Mouse (Mus musculus): ENCODE data around the gene Stxbp1.

Stxbp1 gene

DNA sequence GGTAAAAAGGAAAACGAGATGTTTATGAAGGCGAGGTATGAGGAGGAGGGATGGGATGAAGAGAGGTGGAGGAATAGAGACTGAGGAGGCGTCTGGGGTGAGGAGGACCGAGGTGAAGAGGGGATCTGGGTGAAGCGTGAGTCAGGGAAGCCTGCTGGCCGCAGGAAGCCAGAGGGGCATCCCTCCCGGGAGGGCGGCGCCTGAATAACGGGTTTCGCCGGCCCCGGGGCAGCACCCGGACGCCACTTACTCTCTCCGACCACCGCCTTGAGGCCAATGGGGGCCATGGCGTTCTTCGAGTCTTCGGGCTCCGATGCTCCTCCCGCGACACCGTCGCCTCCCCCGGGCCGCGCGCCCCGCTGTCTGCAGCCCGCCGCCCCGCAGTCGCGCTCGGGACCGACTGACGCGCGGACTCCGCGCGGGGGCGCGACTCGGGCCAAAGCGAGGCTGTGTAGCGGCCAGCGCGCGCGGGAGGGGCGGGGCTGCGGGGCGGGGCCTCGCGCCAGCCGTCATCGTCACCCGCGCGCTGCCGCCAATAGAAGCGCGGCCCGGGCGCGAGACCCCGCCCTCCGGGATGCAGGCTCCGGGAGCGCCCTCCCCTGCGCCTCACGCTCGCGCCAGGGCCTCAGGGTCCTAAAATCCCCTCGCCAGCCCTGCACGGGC, at the start of gene Stxbp1:
Gene Stxbp1 (minus strand): TSS at position 441 of the 663 bp plus-strand sequence.
- in situ Hi-C loops (cut with MboI, MseI), result no loop called here

DNA sequence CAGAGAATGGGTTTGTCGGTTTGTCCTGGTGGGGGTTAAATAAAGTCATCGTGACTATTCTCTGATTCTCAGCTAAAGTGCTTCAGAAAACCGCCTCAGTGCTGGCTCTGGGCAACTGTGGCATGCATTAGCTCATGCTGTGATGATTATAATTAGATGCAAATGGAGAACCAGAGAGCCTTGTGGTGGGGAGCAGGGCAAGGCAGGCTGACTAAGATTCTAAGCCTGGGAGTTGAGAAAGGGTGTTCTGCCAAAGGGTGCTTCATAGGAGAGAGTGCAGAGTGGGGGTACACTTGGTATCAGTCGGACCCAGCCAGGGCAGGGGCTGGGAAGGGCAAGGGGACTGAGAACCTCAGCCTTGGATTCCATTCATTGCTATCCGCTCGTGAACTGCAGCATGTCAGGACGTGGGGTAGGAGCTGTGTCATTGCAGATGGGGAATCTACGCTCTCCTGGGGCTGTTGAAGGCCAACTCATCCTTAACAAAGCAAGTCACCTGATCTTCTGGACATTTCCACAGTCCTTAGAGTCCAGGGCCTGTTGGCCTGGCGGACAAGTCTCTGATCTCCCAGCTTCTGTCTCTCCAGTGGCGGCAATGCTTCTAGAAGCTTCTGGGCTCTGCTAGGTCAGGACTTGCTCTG, 49.6 kb upstream of the Stxbp1 start:
- in situ Hi-C loops (cut with MboI, MseI), result no loop called here

DNA sequence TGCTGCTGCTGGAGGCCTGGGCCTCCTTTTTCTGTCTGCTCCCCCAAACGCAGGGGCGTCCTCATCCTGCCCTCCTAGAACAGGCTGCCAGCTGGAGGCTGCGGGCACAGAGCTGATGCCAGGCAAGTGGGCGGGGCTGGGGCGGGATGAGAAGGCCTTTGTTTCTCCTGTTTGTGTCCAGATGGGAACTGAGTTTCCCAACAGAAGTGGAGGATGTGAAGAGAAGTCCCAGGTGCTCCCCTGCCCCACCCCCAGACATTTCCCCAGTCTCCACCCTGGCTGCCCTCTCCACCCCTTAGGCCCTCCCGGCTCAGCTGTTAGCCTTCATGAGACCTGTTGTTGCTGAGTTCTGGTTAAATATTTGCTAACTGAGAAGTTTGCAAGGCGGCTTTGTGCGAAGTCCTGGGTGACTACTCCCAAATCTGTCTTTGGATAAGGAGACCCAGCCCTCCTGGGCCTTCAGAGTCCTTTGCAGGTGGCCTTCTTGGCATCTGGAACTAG, 48.6 kb upstream of the Stxbp1 start:
- in situ Hi-C loops (cut with MboI, MseI), result no loop called here

DNA sequence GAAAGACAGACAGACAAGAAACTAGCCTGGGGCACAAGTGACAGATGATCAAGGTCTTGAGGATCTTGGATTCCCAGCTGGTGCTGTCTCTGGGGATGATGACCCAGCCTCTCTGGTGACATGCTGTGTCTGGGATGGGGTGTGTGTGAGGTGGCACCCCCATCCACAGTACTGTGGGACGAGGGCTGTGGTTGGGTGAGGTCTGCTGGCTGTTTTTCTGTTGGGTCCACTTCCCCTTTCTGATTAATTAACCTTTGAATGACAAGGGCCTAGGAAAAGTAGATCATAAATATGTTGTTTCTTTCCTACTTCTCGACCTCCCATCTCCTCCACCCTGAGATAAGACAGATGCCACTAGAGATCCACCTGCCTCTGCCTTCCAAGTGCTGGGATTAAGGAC, 47.1 kb upstream of the Stxbp1 start:
- in situ Hi-C loops (cut with MboI, MseI), result no loop called here

DNA sequence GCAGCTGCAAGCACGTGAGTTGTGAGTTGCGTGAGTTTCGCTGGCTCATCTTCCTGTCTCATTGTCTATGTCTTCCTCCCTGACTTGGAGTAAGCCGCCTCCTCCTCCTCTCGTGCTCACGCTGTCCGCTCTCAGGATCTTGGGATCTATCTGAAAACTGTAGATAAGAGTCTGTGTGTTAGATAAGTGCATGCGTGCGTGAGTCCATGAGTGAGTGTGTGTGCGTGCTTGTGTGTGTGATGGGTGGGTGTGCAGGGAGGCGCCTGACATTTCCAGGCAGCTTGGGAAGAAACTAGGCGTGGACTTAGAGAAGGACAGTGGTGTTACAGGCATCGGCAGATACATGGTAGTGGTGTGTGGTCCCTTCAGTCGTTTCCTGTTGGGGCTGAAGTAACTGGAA, 45.4 kb upstream of the Stxbp1 start:
- in situ Hi-C loops (cut with MboI, MseI), result no loop called here

DNA sequence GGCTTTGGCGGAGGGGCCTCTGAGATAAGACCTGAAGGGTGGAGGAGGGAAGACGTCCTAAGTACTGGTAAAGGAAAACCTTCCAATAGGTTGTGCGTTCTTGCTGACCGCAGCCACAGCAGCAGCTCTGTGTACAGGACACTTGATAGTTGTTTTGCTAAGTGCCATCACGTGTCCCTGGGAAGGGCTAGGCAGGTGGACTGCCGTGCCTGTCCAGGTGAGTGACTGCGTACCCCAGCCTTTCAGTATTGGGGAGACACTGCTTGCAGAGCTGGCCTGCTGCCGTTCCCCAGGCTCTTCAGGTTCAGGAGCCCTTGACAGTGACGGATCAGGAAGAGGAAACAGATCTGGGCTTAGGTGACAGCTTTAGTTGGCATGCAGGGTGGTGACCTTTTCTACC, 44.2 kb upstream of the Stxbp1 start:
- in situ Hi-C loops (cut with MboI, MseI), result no loop called here

DNA sequence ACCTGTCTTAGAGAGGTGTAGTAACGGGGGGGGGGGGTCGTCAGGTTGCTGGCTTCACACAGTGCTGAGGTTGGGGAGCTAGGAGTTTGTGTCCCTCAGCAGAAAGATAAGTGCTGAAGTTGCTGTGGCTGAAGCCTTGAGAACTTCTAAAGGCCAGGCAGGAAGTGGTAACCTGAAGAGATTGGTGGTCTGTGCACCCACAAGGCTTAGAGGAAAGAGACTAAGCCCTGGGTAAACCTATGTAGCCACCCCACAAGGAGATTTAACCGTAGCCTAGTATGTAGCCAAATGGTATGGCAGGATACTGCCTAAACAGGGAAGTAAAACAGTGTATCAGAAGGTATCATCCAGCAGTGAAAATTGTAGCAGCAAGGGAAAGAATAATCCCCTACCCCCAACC, 43.2 kb upstream of the Stxbp1 start:
- in situ Hi-C loops (cut with MboI, MseI), result no loop called here

DNA sequence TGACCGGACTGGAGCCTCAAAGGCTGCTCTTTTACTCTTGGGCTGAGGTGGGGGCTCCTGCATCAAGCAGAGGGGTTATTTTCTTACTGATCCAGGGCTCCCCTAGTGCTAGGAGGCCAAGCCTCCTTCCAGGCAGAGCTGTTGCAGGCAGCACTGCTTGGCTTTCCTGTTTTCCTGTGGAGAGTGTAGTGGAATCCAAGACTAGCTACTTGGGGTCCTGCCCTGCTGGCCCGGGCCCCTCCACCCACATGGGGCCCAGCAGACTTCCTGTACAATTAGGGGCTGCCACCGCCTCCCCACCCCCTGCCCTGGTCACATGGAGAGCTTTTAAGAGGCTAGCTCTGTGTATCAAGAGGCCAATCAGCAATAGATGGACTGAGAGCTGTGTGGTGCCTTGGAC, 41.5 kb upstream of the Stxbp1 start:
- in situ Hi-C loops (cut with MboI, MseI), result loop anchor here (5.0 kb wide), 1 partner anchor 34 kb away; no protein-coding TSS in a partner anchor

DNA sequence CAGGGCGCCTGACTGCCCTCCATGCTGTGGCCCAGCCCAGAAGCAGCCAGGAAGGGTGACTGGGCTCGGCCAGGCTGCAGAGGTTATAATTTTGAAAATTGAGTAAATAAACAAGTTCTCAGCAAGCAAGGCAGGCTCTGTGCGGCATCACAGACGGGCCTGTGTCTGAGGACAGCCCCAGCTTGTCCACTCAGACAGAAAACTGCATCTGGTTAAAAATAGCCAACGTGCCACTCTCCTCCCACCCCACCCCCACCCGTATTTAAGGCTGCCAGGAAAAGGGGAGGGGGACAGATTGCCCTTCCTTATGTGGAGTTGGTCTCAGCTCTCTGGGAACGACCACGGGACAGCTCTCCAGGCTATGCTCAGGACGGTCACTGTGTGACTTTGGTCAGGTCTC, 41.0 kb upstream of the Stxbp1 start:
- in situ Hi-C loops (cut with MboI, MseI), result loop anchor here (5.0 kb wide), 1 partner anchor 34 kb away; no protein-coding TSS in a partner anchor

DNA sequence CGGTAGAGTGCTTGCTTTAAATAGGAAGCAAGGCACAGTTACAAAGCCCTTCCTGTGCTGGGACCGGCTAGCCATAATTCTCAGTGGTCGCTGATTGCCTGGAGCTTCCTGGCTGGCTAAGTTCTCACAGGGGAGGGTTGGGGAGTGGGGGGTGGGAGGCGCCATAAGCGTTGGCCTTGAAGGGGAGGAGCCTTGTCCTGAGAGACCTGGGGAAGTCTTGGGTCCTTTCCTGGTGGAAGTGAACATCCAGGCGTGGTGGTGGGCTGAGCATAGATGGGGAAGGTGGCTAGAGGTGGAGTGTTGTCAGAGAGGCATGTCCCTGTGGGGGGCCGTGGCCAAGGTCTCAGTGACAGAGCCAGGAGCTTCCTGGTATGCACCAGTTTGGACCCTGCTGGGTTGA, 37.7 kb upstream of the Stxbp1 start:
- in situ Hi-C loops (cut with MboI, MseI), result loop anchor here (5.0 kb wide), 1 partner anchor 38 kb away; no protein-coding TSS in a partner anchor

DNA sequence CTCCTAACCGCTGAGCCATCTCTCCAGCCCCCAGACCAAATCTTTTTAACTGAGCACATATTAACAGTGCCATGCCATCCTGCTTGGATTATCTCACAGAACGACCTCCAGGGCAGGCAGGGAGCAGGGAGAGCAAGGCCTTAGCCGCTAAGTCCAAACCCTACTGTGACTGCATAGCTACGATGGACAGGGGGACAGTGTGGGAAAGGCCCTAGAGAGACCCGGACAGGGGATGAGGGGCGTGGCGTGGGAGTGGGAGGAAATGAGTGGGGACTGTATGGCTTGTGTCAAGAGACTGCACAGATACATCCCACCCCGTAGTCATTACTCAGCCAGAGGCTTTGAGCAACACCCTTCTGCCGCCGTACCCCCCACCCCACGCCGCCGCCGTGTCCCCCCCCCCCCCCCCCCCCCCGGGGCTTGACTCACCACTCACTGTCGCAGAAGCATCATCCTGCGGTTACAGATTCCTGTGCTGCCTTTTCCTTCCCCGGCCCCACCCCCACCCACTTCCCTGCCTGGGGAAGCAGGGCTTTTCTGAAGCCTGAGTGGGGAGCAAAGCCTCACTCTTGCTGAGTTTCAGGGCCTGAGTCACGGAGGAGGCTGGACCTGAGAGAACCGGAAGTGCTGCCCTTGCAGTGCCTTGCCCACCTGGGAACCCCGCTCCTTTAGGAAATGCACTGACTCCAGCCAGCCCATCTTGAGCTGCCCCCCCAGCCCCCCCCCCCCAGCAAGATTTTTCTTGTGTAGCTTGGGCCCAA, 35.4 kb upstream of the Stxbp1 start:
- in situ Hi-C loops (cut with MboI, MseI), result no loop called here

DNA sequence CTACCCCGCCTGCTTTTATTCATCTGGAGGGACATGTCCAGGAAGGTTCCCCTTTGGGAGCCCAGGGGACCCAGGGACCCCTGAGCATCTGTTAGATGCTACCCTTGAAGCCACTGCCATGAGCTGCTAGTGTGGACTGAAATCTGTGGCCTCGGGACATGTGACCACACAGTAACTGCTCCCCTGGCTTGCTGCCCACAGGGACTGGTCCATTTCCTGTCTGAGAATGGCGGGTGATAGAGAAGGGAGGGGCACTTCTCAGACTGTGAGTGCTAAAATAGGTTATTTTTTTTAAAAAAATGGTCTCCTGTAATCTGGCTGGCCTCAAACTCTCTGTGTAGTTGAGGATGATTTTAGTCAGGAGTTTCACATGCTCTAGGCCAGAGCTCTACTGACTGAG, 34.7 kb upstream of the Stxbp1 start:
- in situ Hi-C loops (cut with MboI, MseI), result no loop called here

DNA sequence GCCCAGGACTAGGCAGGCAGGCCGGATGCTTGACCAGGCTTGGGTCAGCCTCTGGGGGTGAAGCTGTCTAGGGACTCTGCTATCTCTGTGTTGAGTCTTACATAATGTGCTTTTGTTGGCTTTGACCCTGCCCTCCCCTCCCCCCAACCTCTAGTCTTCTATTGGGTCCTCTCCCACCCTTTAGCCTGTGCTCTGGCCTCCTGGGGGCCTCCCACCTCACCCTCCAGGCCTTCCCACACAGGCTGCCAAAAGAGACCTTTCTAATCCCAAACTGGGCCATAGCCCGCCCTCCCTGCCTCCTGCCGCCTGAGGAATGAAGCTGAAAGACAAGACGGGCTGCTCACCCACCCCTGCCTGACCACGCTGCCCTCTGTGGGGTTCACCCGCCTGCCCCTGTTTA, 34.0 kb upstream of the Stxbp1 start:
- in situ Hi-C loops (cut with MboI, MseI), result no loop called here

DNA sequence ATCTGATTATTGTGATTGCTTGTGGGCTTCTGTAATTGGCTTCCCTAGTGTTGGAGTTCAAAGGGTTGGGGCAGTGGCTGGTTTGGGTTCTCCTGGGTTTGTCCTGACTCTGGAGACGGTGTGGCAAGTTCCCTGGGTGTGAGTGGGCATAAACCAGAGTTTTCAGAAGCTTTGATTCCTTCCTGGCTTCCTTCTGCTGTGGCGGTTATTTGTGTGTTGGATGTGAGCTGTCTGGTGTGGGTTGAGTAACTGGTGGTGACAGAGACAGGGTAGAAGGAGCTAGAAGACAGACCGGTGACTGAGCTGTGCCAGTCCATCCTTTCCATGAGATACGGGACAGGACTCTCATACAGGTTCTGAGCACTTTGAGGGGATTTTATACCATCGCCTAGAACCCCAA, 32.5 kb upstream of the Stxbp1 start:
- in situ Hi-C loops (cut with MboI, MseI), result no loop called here

DNA sequence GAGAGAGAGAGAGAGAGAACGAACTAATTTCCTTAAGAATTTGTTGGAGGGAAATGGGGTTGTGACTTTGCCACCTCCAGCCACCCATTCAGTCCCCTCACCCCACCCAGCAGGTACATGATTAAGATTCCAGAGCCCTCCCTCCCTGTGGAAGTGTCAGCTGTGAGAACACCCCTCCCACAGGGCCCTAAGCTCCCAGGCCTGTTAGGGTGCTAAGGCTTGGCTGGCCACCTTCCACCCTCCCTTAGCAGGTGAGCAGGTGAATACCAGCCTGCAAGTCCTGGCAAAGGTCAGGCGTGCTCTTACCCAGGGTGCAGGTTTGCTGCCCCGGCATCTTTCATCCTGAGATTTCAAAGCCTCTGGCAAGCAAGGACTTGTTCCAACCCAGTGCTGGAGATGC, 31.4 kb upstream of the Stxbp1 start:
- in situ Hi-C loops (cut with MboI, MseI), result no loop called here

DNA sequence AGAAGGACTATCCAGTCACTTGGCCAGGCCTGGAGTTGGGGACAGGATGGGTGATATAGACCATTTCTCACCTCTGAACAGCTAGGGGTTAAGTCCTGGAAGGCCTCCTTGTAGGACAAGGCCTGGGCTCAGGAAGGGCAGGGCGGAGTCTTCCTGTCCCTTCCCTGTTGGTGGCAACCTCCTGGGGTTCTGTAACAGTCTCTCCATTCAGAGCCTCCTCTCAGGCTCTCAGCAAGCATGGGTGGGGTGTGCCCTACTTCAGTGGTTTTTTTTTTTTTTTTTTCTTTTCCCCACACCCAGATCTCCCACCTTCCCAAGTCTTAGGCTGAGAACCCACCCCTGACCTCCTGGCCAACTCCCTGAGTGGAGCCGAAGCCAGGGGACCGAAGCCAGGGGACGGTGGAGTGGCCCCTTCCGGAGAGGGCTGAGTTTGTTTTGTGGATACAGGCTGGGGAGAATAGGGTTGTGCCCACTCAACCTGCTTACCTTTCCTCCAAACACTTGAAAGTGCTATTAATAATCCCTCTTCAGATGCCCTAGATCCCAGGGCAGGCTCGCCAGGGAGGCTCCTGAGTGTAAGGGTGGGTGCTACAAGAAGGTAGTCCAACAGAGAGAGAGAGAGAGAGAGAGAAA, 30.8 kb upstream of the Stxbp1 start:
- in situ Hi-C loops (cut with MboI, MseI), result no loop called here

DNA sequence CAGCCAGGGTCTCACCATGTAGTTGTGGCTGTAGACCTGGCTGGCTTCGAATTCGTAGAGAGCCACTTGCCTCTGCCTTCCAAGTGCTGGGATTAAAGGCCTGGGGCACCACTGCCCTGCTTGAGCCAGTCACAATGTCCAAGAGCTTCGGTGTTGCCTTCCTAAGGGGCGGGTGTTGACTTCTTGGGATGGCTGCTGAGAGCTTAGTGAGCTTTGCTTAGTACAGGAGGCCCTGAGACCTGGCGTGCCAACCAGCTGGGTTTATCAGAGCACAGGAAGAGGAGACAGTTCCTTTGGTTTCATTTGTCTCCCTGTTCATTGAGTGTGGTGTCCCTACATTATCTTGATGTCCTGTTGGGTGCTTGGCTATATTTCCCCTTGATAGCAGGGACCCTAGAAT, 30.3 kb upstream of the Stxbp1 start:
- in situ Hi-C loops (cut with MboI, MseI), result no loop called here

DNA sequence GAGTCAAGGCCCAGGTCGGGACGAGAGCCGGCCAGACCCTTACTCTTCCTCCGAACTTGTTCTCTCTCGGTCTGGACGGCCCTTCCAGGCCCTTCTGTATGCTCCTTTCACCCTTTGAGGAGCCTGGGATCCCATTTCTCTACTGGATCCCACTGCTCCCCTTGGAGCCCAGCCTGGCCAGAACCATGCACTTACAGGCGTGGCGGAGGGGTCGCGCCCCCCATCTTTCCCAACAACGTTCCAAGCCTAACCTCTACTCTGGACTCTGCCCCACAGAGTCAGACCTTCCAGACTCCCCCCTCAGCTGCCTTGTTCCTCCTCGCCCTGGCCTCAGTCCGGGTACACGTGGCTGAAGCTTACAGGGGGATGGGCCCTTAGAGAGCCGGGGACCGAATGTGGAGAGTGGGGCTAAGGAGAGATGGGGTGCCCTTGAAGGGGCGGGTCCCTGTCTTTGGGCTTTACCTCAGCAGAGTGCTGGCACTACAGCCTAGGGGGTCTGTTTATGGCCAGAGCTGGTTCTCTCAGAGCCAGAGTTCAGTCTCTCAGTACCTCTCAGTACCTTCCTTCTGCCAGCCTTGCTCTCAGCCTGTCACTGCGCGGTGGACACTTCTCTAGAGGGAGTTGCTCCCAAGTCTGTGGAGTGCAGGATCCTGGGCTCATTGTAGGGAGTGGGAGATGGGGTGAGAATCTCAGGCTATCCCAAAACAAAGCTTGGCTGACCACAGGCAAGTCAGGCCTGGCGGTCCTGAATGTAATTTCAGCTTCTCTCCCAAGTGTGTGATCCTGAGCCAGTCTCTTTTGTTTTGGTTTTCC, 29.7 kb upstream of the Stxbp1 start:
- in situ Hi-C loops (cut with MboI, MseI), result no loop called here

DNA sequence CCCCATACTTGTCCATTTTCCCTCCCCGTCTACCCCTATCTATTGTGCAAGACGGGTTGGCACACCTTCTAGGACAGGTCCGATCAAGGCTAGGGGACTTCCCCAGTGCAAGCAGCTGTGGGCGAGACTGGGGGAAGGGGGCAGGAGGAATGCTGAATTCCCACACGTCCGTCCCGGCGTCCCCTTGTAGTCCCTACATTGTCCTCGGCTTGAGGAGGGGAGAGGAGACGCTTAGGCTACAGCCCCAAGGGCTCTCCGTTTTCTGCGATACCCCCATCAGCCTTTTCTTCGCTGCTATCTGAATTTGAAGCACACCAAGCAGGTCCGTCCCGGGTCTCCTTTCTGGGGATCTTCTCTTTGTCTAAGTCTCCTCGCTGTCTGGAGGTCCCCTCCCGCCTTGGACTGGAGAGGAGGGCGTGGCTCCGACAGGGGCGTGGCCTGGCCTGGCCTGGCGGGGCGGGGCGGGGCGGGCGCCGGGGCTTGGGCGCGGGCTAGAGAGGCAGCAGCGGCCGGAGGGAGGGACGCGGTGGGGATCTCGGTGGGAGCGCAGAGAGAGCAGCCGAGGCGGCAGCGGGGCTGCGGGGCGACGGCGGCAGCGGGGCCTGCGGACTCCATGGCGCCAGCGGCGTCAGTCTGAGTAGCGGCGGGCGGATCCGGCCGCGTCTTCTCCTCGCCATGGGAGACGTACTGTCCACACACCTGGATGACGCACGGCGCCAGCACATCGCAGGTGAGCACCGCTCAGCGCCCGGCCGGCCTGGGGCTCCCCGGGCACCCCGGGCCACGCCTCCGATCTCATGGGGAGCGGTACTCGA, 28.8 kb upstream of the Stxbp1 start, which contains the start of gene Fam129b:
Gene Fam129b (plus strand): TSS at position 440 of the 815 bp plus-strand sequence.
- in situ Hi-C loops (cut with MboI, MseI), result no loop called here

DNA sequence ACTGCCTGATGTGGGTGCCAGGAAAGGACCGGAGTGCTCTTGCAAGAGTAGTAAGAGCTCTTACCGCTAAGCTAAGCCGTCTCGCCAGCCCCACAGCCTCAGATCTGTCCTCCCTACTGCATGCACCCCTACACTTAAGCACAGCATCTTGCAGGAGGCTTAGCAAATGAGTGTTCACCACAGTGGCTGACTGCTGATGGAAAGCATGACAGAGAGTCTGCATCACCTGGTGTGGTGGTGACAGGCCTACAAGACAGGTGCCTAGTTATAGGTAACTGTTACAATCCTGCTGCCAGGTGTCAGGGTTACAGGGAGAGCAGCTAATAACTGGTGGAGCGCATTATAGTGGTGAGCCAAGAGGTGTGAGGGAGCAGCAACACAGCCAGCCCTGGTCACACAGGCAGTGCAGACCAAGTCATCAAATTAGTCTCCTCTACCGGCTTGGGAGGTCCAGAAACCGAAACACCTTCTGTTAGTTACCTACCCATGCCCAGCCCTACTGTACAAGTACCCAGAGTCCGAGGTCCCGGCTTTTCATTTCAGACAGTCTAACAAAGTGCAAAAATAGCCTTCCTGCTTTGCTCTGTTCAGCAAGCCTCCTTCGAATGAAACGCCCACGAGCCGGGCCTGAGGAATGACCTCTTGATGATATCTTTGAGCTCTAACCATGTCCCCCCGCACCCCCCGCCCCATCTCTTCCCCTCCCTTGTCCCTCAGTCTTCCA, 28.1 kb upstream of the Stxbp1 start:
- in situ Hi-C loops (cut with MboI, MseI), result no loop called here

Data from T-helper 2 cell (primary cell).